Mouse (Mus musculus) MEL (cell line): ENCODE results near the gene Susd4. TPM values are rescaled to one million over a fixed set of nuclear protein-coding genes. Genes with fewer than 3 reads are reported as not detected.

Source experiments
- DNase-seq: peaks from one replicate; pipeline ENCODE4 v3.0.0; 2011; ENCODE audit warnings: low read depth, low spot score
- H3K27ac ChIP-seq: 2 replicates; pipeline ENCODE4 v1.5.1; 2012; ENCODE audit warnings: low read depth, mild to moderate bottlenecking, control low read depth, low read length, moderate library complexity; ENCODE audit not compliant: control insufficient read depth
- H3K27me3 ChIP-seq, 2 experiments: fragments of 150-350 bp in 1 of 2; sonication (generic) in 1 of 2; 2 replicates each; pipeline ENCODE4 v1.6.1; 2012; ENCODE audit warnings: low read length in 2 of 2, mild to moderate bottlenecking in 2 of 2, improper control_type of control experiment in 1 of 2, moderate library complexity in 1 of 2; ENCODE audit not compliant: insufficient read depth in 2 of 2, control insufficient read depth in 1 of 2
- H3K36me3 ChIP-seq, 2 experiments: 2 replicates each; pipeline ENCODE4 v1.6.1; 2012 to 2014; ENCODE audit warnings: low read length in 2 of 2, improper control_type of control experiment in 1 of 2, inconsistent platforms in 1 of 2, mild to moderate bottlenecking in 1 of 2; ENCODE audit not compliant: insufficient read depth in 2 of 2, control insufficient read depth in 1 of 2
- H3K4me1 ChIP-seq, 2 experiments: fragments of 150-350 bp in 1 of 2; sonication (generic) in 1 of 2; 2 replicates each; pipeline ENCODE4 v1.6.1; 2012; ENCODE audit warnings: low read length in 2 of 2, improper control_type of control experiment in 1 of 2, mild to moderate bottlenecking in 1 of 2; ENCODE audit not compliant: insufficient read depth in 2 of 2, control insufficient read depth in 1 of 2
- H3K4me3 ChIP-seq, 2 experiments: fragments of 150-350 bp in 1 of 2; sonication (generic) in 1 of 2; 2 replicates each; pipeline ENCODE4 v1.5.1; 2012; ENCODE audit warnings: low read depth in 2 of 2, low read length in 2 of 2, mild to moderate bottlenecking in 2 of 2, moderate library complexity in 2 of 2, control low read depth in 1 of 2, improper control_type of control experiment in 1 of 2; ENCODE audit not compliant: control insufficient read depth in 1 of 2, insufficient read depth in 1 of 2
- H3K79me2 ChIP-seq: 2 replicates; pipeline ENCODE4 v1.6.1; 2012; ENCODE audit warnings: mild to moderate bottlenecking, low read length, moderate library complexity; ENCODE audit not compliant: control insufficient read depth, poor library complexity, insufficient read depth
- H3K9ac ChIP-seq: 2 replicates; pipeline ENCODE4 v1.6.1; 2012; ENCODE audit warnings: low read depth, mild to moderate bottlenecking, control low read depth, low read length, moderate library complexity; ENCODE audit not compliant: control insufficient read depth, poor library complexity, severe bottlenecking
- H3K9me3 ChIP-seq: fragments of 150-350 bp; sonication (generic); replicated peaks from 2 replicates; pipeline ENCODE4 v1.6.1; 2012; ENCODE audit warnings: mild to moderate bottlenecking, low read length, improper control_type of control experiment, moderate library complexity; ENCODE audit not compliant: insufficient read depth
- CHD2 ChIP-seq: IDR thresholded peaks from 2 replicates; pipeline ENCODE4 v1.6.1; 2011; ENCODE audit warnings: low read length, improper control_type of control experiment
- E2F4 ChIP-seq: IDR thresholded peaks from 2 replicates; pipeline ENCODE4 v1.6.1; 2011; ENCODE audit warnings: low read depth, low read length, improper control_type of control experiment, borderline replicate concordance
- ELF1 ChIP-seq: IDR thresholded peaks from 2 replicates; pipeline ENCODE4 v1.6.1; 2014; ENCODE audit warnings: low read depth, mild to moderate bottlenecking, inconsistent platforms, low read length, improper control_type of control experiment, moderate library complexity
- EP300 ChIP-seq, 2 experiments: IDR thresholded peaks; 2 replicates each; pipeline ENCODE4 v1.6.1; 2011; ENCODE audit warnings: improper control_type of control experiment in 2 of 2, low read length in 2 of 2, low read depth in 1 of 2, mild to moderate bottlenecking in 1 of 2
- ETS1 ChIP-seq: IDR thresholded peaks from 2 replicates; pipeline ENCODE4 v1.6.1; 2012; ENCODE audit warnings: low read depth, mild to moderate bottlenecking, inconsistent platforms, low read length, improper control_type of control experiment, moderate library complexity
- GABPA ChIP-seq: IDR thresholded peaks from 2 replicates; pipeline ENCODE4 v1.6.1; 2012; ENCODE audit warnings: low read depth, mild to moderate bottlenecking, inconsistent platforms, low read length, improper control_type of control experiment, moderate library complexity
- HCFC1 ChIP-seq: IDR thresholded peaks from 2 replicates; pipeline ENCODE4 v1.6.1; 2012; ENCODE audit warnings: low read depth, mild to moderate bottlenecking, inconsistent platforms, low read length, improper control_type of control experiment, moderate library complexity
- JUND ChIP-seq: IDR thresholded peaks from 2 replicates; pipeline ENCODE4 v1.6.1; 2011; ENCODE audit warnings: low read depth, mild to moderate bottlenecking, improper control_type of control experiment, low read length
- MAFK ChIP-seq: IDR thresholded peaks from 2 replicates; pipeline ENCODE4 v1.6.1; 2011; ENCODE audit warnings: low read depth, mild to moderate bottlenecking, low read length, improper control_type of control experiment, borderline replicate concordance
- MAZ ChIP-seq: IDR thresholded peaks from 2 replicates; pipeline ENCODE4 v1.6.1; 2012; ENCODE audit warnings: low read depth, mild to moderate bottlenecking, inconsistent platforms, low read length, improper control_type of control experiment
- MEF2A ChIP-seq: IDR thresholded peaks from 2 replicates; pipeline ENCODE4 v1.6.1; 2014; ENCODE audit warnings: low read depth, mild to moderate bottlenecking, inconsistent platforms, low read length, improper control_type of control experiment; ENCODE audit not compliant: poor library complexity, insufficient replicate concordance, severe bottlenecking; ENCODE audit errors: extremely low read depth
- MYC ChIP-seq: IDR thresholded peaks from 2 replicates; pipeline ENCODE4 v1.6.1; 2011; ENCODE audit warnings: low read depth, mild to moderate bottlenecking, low read length, improper control_type of control experiment, moderate library complexity
- POLR2A ChIP-seq, 2 experiments: IDR thresholded peaks; 2 replicates each; pipeline ENCODE4 v1.6.1; 2011 to 2012; ENCODE audit warnings: low read length in 2 of 2, mild to moderate bottlenecking in 2 of 2, control low read depth in 1 of 2, improper control_type of control experiment in 1 of 2, low read depth in 1 of 2, moderate library complexity in 1 of 2; ENCODE audit not compliant: control insufficient read depth in 1 of 2, insufficient read depth in 1 of 2, poor library complexity in 1 of 2
- POLR2AphosphoS5 ChIP-seq: IDR thresholded peaks from 2 replicates; pipeline ENCODE4 v1.6.1; 2012; ENCODE audit warnings: low read depth, borderline replicate concordance, mild to moderate bottlenecking, inconsistent platforms, low read length, moderate library complexity, mixed read lengths
- SIN3A ChIP-seq: IDR thresholded peaks from 2 replicates; pipeline ENCODE4 v1.6.1; 2012; ENCODE audit warnings: low read length, improper control_type of control experiment, inconsistent platforms
- SMC3 ChIP-seq: IDR thresholded peaks from 2 replicates; pipeline ENCODE4 v1.6.1; 2011; ENCODE audit warnings: low read depth, low read length, improper control_type of control experiment
- TAL1 ChIP-seq: IDR thresholded peaks from 2 replicates; pipeline ENCODE4 v1.6.1; 2012; ENCODE audit warnings: mild to moderate bottlenecking, inconsistent platforms, low read length, moderate library complexity, mixed read lengths
- TBP ChIP-seq: IDR thresholded peaks from 2 replicates; pipeline ENCODE4 v1.8.0; 2011; ENCODE audit warnings: low read depth, low read length, improper control_type of control experiment
- UBTF ChIP-seq: IDR thresholded peaks from 2 replicates; pipeline ENCODE4 v1.6.1; 2012; ENCODE audit warnings: low read depth, mild to moderate bottlenecking, inconsistent platforms, low read length, improper control_type of control experiment, moderate library complexity, borderline replicate concordance; ENCODE audit not compliant: insufficient read depth
- USF1 ChIP-seq: IDR thresholded peaks from 2 replicates; pipeline ENCODE4 v1.6.1; 2014; ENCODE audit warnings: low read depth, mild to moderate bottlenecking, inconsistent platforms, low read length, improper control_type of control experiment, moderate library complexity
- USF2 ChIP-seq, 2 experiments: IDR thresholded peaks; 2 replicates each; pipeline ENCODE4 v1.6.1; 2011 to 2012; ENCODE audit warnings: improper control_type of control experiment in 2 of 2, low read length in 2 of 2, borderline replicate concordance in 1 of 2, inconsistent platforms in 1 of 2, low read depth in 1 of 2, mild to moderate bottlenecking in 1 of 2; ENCODE audit not compliant: insufficient read depth in 1 of 2
- ZC3H11A ChIP-seq: IDR thresholded peaks from 2 replicates; pipeline ENCODE4 v1.6.1; 2012; ENCODE audit warnings: low read depth, mild to moderate bottlenecking, inconsistent platforms, low read length, improper control_type of control experiment
- ZKSCAN1 ChIP-seq: IDR thresholded peaks from 2 replicates; pipeline ENCODE4 v1.6.1; 2012; ENCODE audit warnings: low read depth, mild to moderate bottlenecking, inconsistent platforms, low read length, improper control_type of control experiment, moderate library complexity
- ZNF384 ChIP-seq: IDR thresholded peaks from 2 replicates; pipeline ENCODE4 v1.6.1; 2012; ENCODE audit warnings: low read depth, mild to moderate bottlenecking, inconsistent platforms, low read length, improper control_type of control experiment
- polyA plus RNA-seq, 2 experiments: library from polyadenylated mRNA; stranded (reverse) in 1 of 2; unstranded in 1 of 2; fragments of >175 nt in 1 of 2; fragments of >200 nt in 1 of 2; gene quantifications; 2 replicates each; pipeline versions ENCODE4 v1.2.1 to v1.2.4; 2012; ENCODE audit warnings: low replicate concordance in 2 of 2, low read depth in 1 of 2; ENCODE audit not compliant: insufficient read length in 2 of 2, insufficient read depth in 1 of 2, missing spikeins in 1 of 2
- total RNA-seq: library from RNA; depleted of rRNA; stranded (reverse); fragments of 300-350 nt; gene quantifications from 2 replicates; pipeline ENCODE4 v1.2.3, GENCODE M21; 2012

The Susd4 gene
- total and polyA plus RNA-seq, 3 experiments = not detected

GRCm38 (mm10) chr1:182897506-182898138, 134.0 kb downstream of the Susd4 start:
- no peak overlapping the region for H3K9ac ChIP-seq
- no peaks in the 10 kb centered on the region for H3K79me2 ChIP-seq
- no peak for DNase-seq
- no peaks in the 10 kb centered on the region for H3K27me3 ChIP-seq
- no peaks in the 10 kb centered on the region for H3K9me3 ChIP-seq
- no peak for TF ChIP-seq ZNF384
- no peak for TF ChIP-seq USF1
- TF ChIP-seq TAL1 = no peak
- TF ChIP-seq ZC3H11A = no peak
- TF ChIP-seq UBTF = no peak
- TF ChIP-seq POLR2A (IDR thresholded peaks at IDR 0.05; ENCODE audit: control insufficient read depth in 1 of 2, insufficient read depth in 1 of 2, low read depth in 1 of 2, low read length in 2 of 2, poor library complexity in 1 of 2) = no peak
- no peak for TF ChIP-seq EP300 (IDR thresholded peaks at IDR 0.05; ENCODE audit: low read depth in 1 of 2, low read length in 2 of 2)
- no peak for TF ChIP-seq SMC3
- TF ChIP-seq ELF1 = no peak
- no peak for TF ChIP-seq TBP
- TF ChIP-seq MYC = no peak
- no peak for TF ChIP-seq POLR2AphosphoS5
- no peak for TF ChIP-seq ZKSCAN1
- TF ChIP-seq ETS1 = no peak
- TF ChIP-seq SIN3A = no peak
- H3K4me1 ChIP-seq = peaks cover 0 to 5% of the 10 kb centered on the region in 2 experiments; a peak in 2 of 4 replicates
- H3K4me3 ChIP-seq = no peak overlapping the region
- no peaks in the 10 kb centered on the region; a peak in 1 of 4 replicates for H3K36me3 ChIP-seq
- no peak overlapping the region for H3K27ac ChIP-seq

GRCm38 (mm10) chr1:182902095-182902494, 138.4 kb downstream of the Susd4 start:
- 0 out of 2 replicates have a peak, but pooled peaks have one; percentile 28 for TF ChIP-seq MAFK
- no peak for TF ChIP-seq SIN3A
- TF ChIP-seq TBP = no peak
- no peak for TF ChIP-seq ZC3H11A
- TF ChIP-seq EP300 (IDR thresholded peaks at IDR 0.05; ENCODE audit: low read depth in 1 of 2, low read length in 2 of 2) = peak in 1 of 2 experiments; percentile 20; a peak in 1 of 4 replicates
- no peak for TF ChIP-seq USF2 (IDR thresholded peaks at IDR 0.05; ENCODE audit: borderline replicate concordance in 1 of 2, insufficient read depth in 1 of 2, low read depth in 1 of 2, low read length in 2 of 2)
- TF ChIP-seq JUND = no peak
- TF ChIP-seq CHD2 = no peak
- no peak for TF ChIP-seq ZKSCAN1
- TF ChIP-seq MAZ = no peak
- TF ChIP-seq USF1 = no peak
- no peak for TF ChIP-seq UBTF
- no peak for TF ChIP-seq HCFC1
- TF ChIP-seq TAL1 = no peak
- TF ChIP-seq ELF1 = no peak
- no peak for TF ChIP-seq GABPA
- no peak for TF ChIP-seq MEF2A
- no peak for TF ChIP-seq E2F4
- TF ChIP-seq, all 39 proteins: peak for 2
- Histone ChIP-seq H3K79me2 (no peaks in the 10 kb centered on the region), H3K27me3 (no peaks in the 10 kb centered on the region), H3K9ac (no peak overlapping the region), H3K36me3 (no peaks in the 10 kb centered on the region; a peak in 1 of 4 replicates), H3K27ac (no peak overlapping the region), H3K4me1 (peaks cover 0 to 5% of the 10 kb centered on the region in 2 experiments; a peak in 2 of 4 replicates), H3K4me3 (no peak overlapping the region), H3K9me3 (no peaks in the 10 kb centered on the region)
- peak; percentile 41 for DNase-seq
